Mouse (Mus musculus) intestine, embryonic 14.5 days (tissue): Measurements from ENCODE around the gene Kit. TPM values are rescaled to one million over a fixed set of nuclear protein-coding genes. Genes with fewer than 3 reads are reported as not detected.

Experiments used
- ATAC-seq: fragments of 200-750 bp; cut with Nextera tagmentation; replicated peaks from 2 replicates; pipeline ENCODE4 v1.8.0; 2017; ENCODE audit warnings: low read depth, moderate number of reproducible peaks, moderate TSS enrichment, moderate library complexity; ENCODE audit not compliant: low FRiP score, low TSS enrichment
- DNase-seq: peaks from one replicate; pipeline ENCODE4 v3.0.0-alpha.2; 2018; ENCODE audit warnings: low spot score
- H3K27ac ChIP-seq: fragments of 300-500 bp; sonication (generic); 2 replicates; pipeline ENCODE4 v1.5.1; 2014; ENCODE audit warnings: low read depth, mild to moderate bottlenecking, control low read depth
- H3K27me3 ChIP-seq: fragments of 300-500 bp; sonication (generic); replicated peaks from 2 replicates; pipeline ENCODE4 v1.6.1; 2014; ENCODE audit warnings: low read length, control low read depth; ENCODE audit not compliant: control insufficient read depth, insufficient read depth
- H3K36me3 ChIP-seq: fragments of 300-500 bp; sonication (generic); 2 replicates; pipeline ENCODE4 v1.6.1; 2014; ENCODE audit warnings: low read length, control low read depth; ENCODE audit not compliant: control insufficient read depth, insufficient read depth
- H3K4me1 ChIP-seq: fragments of 300-500 bp; sonication (generic); replicated peaks from 2 replicates; pipeline ENCODE4 v1.6.1; 2014; ENCODE audit warnings: low read length, control low read depth, mixed read lengths; ENCODE audit not compliant: control insufficient read depth, insufficient read depth
- H3K4me2 ChIP-seq: fragments of 300-500 bp; sonication (generic); 2 replicates; pipeline ENCODE4 v1.6.1; 2014; ENCODE audit warnings: low read length
- H3K4me3 ChIP-seq: fragments of 300-500 bp; sonication (generic); 2 replicates; pipeline ENCODE4 v1.5.1; 2014; ENCODE audit warnings: low read depth, low read length, control low read depth, mixed read lengths
- H3K9ac ChIP-seq: fragments of 300-500 bp; sonication (generic); 2 replicates; pipeline ENCODE4 v1.6.1; 2014; ENCODE audit warnings: mild to moderate bottlenecking, low read length
- H3K9me3 ChIP-seq: fragments of 300-500 bp; sonication (generic); 2 replicates; pipeline ENCODE4 v1.6.1; 2016; ENCODE audit warnings: low read length, control low read depth; ENCODE audit not compliant: control insufficient read depth
- WGBS: fragments of 180-500 bp; shearing (Covaris S2); extraction: QIAGEN DNeasy Blood & Tissue Kit; methylation state at CpG from one replicate; pipeline ENCODE4 v1.1.7; 2014; 5-methylcytosine and 5-hydroxymethylcytosine counted together
- polyA plus RNA-seq: library from polyadenylated mRNA; unstranded; fragments of >200 nt; fragmentation: Nextera tagmentation; extraction: Ambion mirVana; gene quantifications from 2 replicates; pipeline ENCODE4 v1.2.1, GENCODE M21; 2014

Kit gene
- polyA plus RNA-seq, 1 experiment from 2014 or later = 42.8 TPM

DNA sequence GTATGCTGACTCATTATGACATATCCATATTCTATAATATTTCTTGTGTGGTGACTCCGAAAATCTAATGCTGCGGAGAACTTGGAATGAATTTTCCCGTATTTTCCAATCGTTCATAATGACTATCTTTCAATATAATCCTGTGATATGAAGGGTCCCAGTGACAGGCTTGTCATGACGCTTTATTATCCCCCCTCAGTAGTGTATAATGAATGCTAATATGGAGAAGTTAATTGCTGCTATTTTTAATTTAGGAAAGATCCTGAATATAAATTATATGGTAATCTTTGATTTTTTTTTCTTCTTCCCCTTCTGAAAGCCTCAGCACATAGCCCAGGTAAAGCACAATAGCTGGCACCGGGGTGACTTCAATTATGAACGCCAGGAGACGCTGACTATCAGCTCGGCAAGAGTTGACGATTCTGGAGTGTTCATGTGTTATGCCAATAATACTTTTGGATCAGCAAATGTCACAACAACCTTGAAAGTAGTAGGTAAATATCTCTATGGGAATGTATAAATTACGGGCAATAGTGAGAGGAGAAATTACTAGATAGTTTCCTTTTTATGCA lies 40.4 kb downstream of the Kit start:
- ATAC-seq (no peak), DNase-seq (no peak)
- Histone ChIP-seq H3K27me3 (no peaks in the 10 kb centered on the region), H3K4me3 (no peak overlapping the region), H3K36me3 (0 out of 2 replicates have a peak, but pooled peaks cover 14% of the 10 kb centered on the region), H3K9ac (no peak overlapping the region), H3K27ac (no peak overlapping the region), H3K9me3 (no peaks in the 10 kb centered on the region), H3K4me2 (no peak overlapping the region), H3K4me1 (no peaks in the 10 kb centered on the region)
- WGBS = 96% methylated on average over 11 of the region's 11 CpGs

DNA sequence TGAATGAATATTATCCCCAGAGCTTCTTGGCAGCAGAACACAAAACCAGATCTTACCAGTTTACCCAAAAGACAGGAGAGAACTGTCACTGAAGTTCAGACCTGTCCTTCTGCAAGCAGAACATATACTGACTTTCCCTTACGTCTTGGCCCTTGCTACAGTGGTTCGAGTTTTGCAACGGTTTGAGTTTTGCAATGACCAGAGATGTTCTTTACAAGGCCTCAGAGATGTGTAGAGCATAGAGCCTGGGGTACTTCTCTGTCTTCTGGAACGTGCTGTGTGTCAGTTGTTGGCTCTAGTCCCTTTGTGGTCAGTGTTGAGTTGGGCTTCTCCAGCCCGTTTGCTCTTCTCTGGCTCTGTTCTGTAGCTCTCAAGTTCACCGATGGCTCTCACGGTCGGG lies 40.9 kb downstream of the Kit start:
- WGBS = 90% methylated on average over 8 of the region's 8 CpGs
- ATAC-seq (no peak), DNase-seq (no peak)
- no peak overlapping the region for H3K4me3 ChIP-seq
- H3K36me3 ChIP-seq = 0 out of 2 replicates have a peak, but pooled peaks cover 11% of the 10 kb centered on the region
- H3K27me3 ChIP-seq = no peaks in the 10 kb centered on the region
- no peak overlapping the region for H3K9ac ChIP-seq
- no peak overlapping the region for H3K4me2 ChIP-seq
- H3K27ac ChIP-seq = no peak overlapping the region
- H3K4me1 ChIP-seq = no peaks in the 10 kb centered on the region
- H3K9me3 ChIP-seq = no peaks in the 10 kb centered on the region

DNA sequence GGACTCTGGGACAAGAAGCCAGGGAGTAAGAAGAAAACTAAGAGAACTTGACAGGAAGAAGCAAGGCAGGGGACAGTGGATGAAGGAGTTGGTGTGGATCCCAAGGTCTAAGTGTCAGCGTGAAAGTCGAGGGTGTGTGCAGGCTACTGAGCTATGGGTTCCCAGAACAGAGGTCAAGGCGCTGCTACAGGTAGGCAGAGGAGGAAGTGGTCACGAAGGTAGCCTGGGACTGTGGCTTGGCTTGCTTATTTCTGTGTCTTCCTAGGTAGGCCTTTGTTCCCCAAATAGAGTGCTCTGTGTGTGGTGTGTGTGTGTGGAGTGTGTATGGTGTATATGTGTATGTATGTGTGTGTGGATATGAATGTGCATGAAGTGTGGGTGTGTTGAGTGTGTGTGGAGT lies 47.7 kb downstream of the Kit start:
- Histone ChIP-seq H3K4me2 (no peak overlapping the region), H3K4me3 (no peak overlapping the region), H3K9ac (no peak overlapping the region), H3K27me3 (no peaks in the 10 kb centered on the region), H3K36me3 (peaks cover 20% of the 10 kb centered on the region), H3K9me3 (no peaks in the 10 kb centered on the region), H3K27ac (no peak overlapping the region), H3K4me1 (no peaks in the 10 kb centered on the region)
- WGBS = 85% methylated on average over 4 of the region's 4 CpGs
- DNase-seq = no peak
- no peak for ATAC-seq

DNA sequence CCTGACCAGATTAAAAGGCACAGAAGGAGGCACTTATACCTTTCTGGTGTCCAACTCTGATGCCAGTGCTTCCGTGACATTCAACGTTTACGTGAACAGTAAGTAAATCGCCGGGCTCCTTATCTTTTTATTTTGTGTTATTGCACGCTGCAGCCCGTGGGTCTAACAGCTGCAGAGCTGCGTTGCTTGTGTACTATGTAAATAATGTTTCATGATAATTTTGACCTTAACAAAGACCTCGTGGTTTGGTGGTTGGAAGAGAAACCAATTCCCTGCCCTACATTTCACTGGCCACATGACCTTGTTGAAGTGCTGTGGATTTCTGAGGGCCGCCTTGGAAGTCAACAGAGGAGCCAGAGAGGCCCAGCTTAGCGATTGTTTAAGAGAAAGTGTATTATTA lies 48.3 kb downstream of the Kit start:
- DNase-seq = no peak
- no peaks in the 10 kb centered on the region for H3K9me3 ChIP-seq
- no peak overlapping the region for H3K27ac ChIP-seq
- no peaks in the 10 kb centered on the region for H3K27me3 ChIP-seq
- H3K4me3 ChIP-seq = no peak overlapping the region
- no peak overlapping the region for H3K9ac ChIP-seq
- 64% methylated on average over 11 of the region's 11 CpGs for WGBS
- peaks cover 17% of the 10 kb centered on the region for H3K36me3 ChIP-seq
- no peaks in the 10 kb centered on the region for H3K4me1 ChIP-seq
- no peak overlapping the region for H3K4me2 ChIP-seq
- no peak for ATAC-seq

DNA sequence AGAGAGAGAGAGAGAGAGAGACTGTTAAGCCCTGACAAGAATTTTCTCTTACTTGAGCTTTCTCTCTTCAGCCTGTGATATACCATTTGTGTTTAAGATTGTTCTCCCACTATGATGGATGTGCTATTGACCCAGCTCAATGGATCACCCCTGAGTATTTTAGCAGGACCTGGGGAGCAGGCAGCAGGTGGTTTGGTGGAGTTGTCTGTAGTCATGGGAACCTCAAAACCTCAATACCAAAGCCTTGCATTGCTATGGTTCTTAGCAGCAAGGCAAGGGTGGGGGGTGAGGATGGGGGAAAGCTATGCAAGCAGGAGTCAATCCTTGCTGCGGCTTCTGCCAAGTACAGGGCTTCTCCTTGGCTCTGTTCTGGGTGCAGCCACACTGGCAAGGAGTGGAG lies 48.8 kb downstream of the Kit start:
- Histone ChIP-seq H3K9ac (no peak overlapping the region), H3K27me3 (no peaks in the 10 kb centered on the region), H3K36me3 (peaks cover 17% of the 10 kb centered on the region), H3K4me2 (no peak overlapping the region), H3K27ac (no peak overlapping the region), H3K4me1 (no peaks in the 10 kb centered on the region), H3K9me3 (no peaks in the 10 kb centered on the region), H3K4me3 (no peak overlapping the region)
- ATAC-seq = no peak
- 92% methylated on average over 1 of the region's 1 CpGs for WGBS
- no peak for DNase-seq

DNA sequence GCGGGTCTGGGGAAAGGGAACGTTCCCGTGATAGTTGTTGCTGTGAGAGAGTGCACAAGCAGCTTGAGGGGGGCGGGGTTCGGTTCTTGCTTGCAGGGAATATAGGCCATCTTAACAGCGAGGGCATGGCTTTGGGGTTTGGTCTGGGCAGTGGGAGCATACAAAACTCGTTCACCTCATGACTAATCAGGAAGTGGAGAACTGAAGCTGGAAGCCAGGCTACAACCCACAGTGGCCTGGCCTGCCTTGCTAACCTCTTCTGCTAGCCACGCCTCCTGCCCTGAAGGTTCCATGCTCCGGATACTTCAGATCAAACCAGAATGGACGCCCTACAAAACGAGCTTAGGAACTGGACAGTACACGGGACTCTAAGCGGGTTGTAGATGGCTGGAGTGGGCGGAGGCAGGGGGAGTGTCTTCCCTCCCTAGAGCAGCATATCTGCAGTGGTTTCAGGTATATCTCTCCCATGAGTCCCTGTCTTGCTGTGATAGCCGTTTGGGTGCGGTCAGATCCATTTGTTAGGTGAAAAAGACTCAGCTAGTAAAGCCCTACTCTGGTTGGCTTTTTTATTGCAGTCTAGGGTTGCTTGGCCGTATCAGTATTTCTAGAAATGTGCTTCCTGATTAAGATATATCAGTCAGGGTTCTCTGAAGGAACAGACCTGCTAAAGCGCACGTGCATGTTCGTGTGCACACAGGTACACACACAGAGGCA lies 49.4 kb downstream of the Kit start:
- 88% methylated on average over 20 of the region's 20 CpGs for WGBS
- no peak for ATAC-seq
- no peaks in the 10 kb centered on the region for H3K9me3 ChIP-seq

DNA sequence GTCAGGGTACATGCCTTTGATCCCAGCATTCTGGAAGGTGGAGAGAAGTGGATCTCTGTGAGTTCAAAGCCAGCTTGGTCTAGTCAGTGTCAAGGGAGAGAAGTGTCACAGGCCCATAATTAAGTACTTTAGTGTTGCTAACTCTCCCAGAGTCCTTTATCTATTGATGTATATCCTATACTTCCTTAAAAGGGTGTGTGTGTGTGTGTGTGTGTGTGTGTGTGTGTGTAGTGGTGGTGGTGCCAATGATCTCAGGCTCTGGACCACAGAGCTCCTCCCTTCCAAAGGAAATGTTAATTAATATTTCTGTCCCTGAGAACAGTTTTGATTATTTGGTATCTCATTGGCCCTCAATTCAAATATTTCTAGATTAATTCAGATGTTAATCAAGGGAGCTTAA lies 50.3 kb downstream of the Kit start:
- Histone ChIP-seq H3K9me3 (no peaks in the 10 kb centered on the region), H3K9ac (no peak overlapping the region), H3K36me3 (peaks cover 17% of the 10 kb centered on the region), H3K27me3 (no peaks in the 10 kb centered on the region), H3K4me1 (no peaks in the 10 kb centered on the region), H3K4me3 (no peak overlapping the region), H3K4me2 (no peak overlapping the region), H3K27ac (no peak overlapping the region)
- DNase-seq (no peak), ATAC-seq (no peak)

More for the DNA sequence above, 49.4 kb downstream of the Kit start:
- H3K4me2 ChIP-seq = no peak overlapping the region
- no peaks in the 10 kb centered on the region for H3K27me3 ChIP-seq
- DNase-seq = no peak
- H3K4me3 ChIP-seq = no peak overlapping the region
- peaks cover 17% of the 10 kb centered on the region for H3K36me3 ChIP-seq
- no peaks in the 10 kb centered on the region for H3K4me1 ChIP-seq
- no peak overlapping the region for H3K9ac ChIP-seq
- no peak overlapping the region for H3K27ac ChIP-seq

DNA sequence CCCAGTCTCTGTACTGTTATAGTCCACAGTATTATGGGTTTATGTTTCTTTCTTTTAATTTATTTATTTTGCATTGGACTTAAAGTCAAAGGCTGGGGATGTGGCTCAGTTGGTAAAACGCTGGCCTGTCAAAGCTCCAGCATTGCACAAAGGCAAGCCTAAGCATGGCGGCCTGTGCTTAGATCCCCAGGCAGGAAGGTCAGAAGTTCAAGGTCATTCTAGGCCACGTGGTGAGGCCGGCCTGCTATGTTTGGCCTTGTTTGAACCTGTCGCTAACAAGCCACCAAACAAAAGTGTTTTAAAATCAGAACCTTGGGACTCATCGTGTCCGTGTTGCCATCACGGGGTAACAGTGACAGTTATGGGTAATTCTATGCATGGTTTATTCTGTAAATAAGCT lies 51.6 kb downstream of the Kit start:
- Histone ChIP-seq H3K27me3 (no peaks in the 10 kb centered on the region), H3K9ac (no peak overlapping the region), H3K36me3 (peaks cover 17% of the 10 kb centered on the region), H3K4me2 (no peak overlapping the region), H3K4me3 (no peak overlapping the region), H3K27ac (no peak overlapping the region), H3K9me3 (no peaks in the 10 kb centered on the region), H3K4me1 (no peaks in the 10 kb centered on the region)
- no peak for DNase-seq
- no peak for ATAC-seq
- WGBS = 70% methylated on average over 8 of the region's 8 CpGs

DNA sequence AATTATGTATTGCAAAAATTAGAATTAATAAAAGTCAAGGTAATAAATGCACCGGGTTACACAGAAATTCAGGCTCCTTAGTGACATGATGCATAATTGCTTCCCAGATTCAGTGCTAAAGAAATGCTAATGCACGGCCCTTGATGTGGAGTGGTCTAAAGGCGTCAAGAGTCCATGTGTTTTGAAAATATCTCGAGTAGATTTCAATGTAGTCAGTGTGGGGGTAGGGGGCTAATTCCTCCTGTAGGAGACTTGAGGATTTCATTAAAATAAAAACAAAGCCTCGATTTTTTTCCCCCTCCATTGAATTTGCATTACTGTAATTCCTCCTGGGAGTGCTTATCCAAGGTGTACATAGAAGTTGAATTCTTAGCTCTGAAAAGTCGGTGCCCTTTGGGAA lies 52.0 kb downstream of the Kit start:
- WGBS = 85% methylated on average over 6 of the region's 6 CpGs
- no peaks in the 10 kb centered on the region for H3K4me1 ChIP-seq
- ATAC-seq (no peak), DNase-seq (no peak)
- H3K9ac ChIP-seq = no peak overlapping the region
- no peak overlapping the region for H3K4me3 ChIP-seq
- H3K9me3 ChIP-seq = no peaks in the 10 kb centered on the region
- H3K27ac ChIP-seq = no peak overlapping the region
- H3K36me3 ChIP-seq = peaks cover 14% of the 10 kb centered on the region
- no peak overlapping the region for H3K4me2 ChIP-seq
- no peaks in the 10 kb centered on the region for H3K27me3 ChIP-seq
